Mouse (Mus musculus): ENCODE measurements at regions not wholly inside any gene's neighbourhood (a gene's known extent, or its start where the extent isn't known, plus 50 kb on each side); places are given as distances from the start of the nearest gene placed in this dataset.

GRCm38 (mm10) chr15:67415840-67416239, 915.1 kb upstream of the Lrrc6 start:
- TF ChIP-seq POLR2A (IDR thresholded peaks at IDR 0.05; ENCODE audit: low read depth, low read length) (no peak), TBP (conservative IDR thresholded peaks at IDR 0.05; ENCODE audit: low read depth, low read length) (no peak), CTCF (conservative IDR thresholded peaks at IDR 0.05 in 1 of 2, IDR thresholded peaks at IDR 0.05 in 1 of 2; ENCODE audit: low read depth in 2 of 2, low read length in 2 of 2) (no peak), SIN3A (IDR thresholded peaks at IDR 0.05; ENCODE audit: low read length) (no peak), NELFE (IDR thresholded peaks at IDR 0.05; ENCODE audit: low read depth, low read length) (no peak), BHLHE40 (IDR thresholded peaks at IDR 0.05; ENCODE audit: low read depth, low read length) (no peak), GABPA (IDR thresholded peaks at IDR 0.05; ENCODE audit: insufficient replicate concordance, low read depth, low read length) (no peak), USF1 (IDR thresholded peaks at IDR 0.05; ENCODE audit: low read depth, low read length) (no peak), NRF1 (IDR thresholded peaks at IDR 0.05; ENCODE audit: low read depth, low read length) (no peak)

Data from CH12.LX (cell line).